Mouse (Mus musculus) retina, postnatal 7 days (tissue): ENCODE results near the gene Nudt6.

Experiments used
- DNase-seq: peaks from one replicate; pipeline ENCODE4 v3.0.0-alpha.2; 2012; ENCODE audit warnings: low read depth, low spot score

The Nudt6 gene

GRCm38 (mm10) chr3:37420072-37420471, at the start of gene Nudt6:
Nudt6 (minus strand) TSS chr3:37420211.
- peak; percentile 88 for DNase-seq

GRCm38 (mm10) chr3:37469353-37469752, 49.3 kb upstream of the Nudt6 start:
- DNase-seq, result no peak

- DNase-seq, result peak; percentile 16
Observed at GRCm38 (mm10) chr3:37468170-37468569, 48.2 kb upstream of the Nudt6 start.

- no peak for DNase-seq
Observed at GRCm38 (mm10) chr3:37455992-37456391, 36.0 kb upstream of the Nudt6 start.

- no peak for DNase-seq
Observed at GRCm38 (mm10) chr3:37443409-37443808, 23.4 kb upstream of the Nudt6 start.

GRCm38 (mm10) chr3:37439770-37440169, 19.8 kb upstream of the Nudt6 start:
- DNase-seq, result no peak

- no peak for DNase-seq
Observed at GRCm38 (mm10) chr3:37430359-37430758, 10.3 kb upstream of the Nudt6 start.

- no peak for DNase-seq
Observed at GRCm38 (mm10) chr3:37426069-37426468, 6.1 kb upstream of the Nudt6 start.

- no peak for DNase-seq
Observed at GRCm38 (mm10) chr3:37421179-37421578, 1.2 kb upstream of the Nudt6 start.

- no peak for DNase-seq
Observed at GRCm38 (mm10) chr3:37420641-37421040, 630 bp upstream of the Nudt6 start.

- DNase-seq, result peak; percentile 100
Observed at GRCm38 (mm10) chr3:37419458-37419991, 486 bp downstream of the Nudt6 start, which contains the start of gene Spata5. Spata5 (plus strand) TSS chr3:37419896.

GRCm38 (mm10) chr3:37418961-37419457, 1.0 kb downstream of the Nudt6 start:
- no peak for DNase-seq

GRCm38 (mm10) chr3:37418341-37418740, 1.7 kb downstream of the Nudt6 start:
- no peak for DNase-seq

GRCm38 (mm10) chr3:37414413-37414960, 5.5 kb downstream of the Nudt6 start:
- peak; percentile 69 for DNase-seq

- no peak for DNase-seq
Observed at GRCm38 (mm10) chr3:37413446-37413845, 6.6 kb downstream of the Nudt6 start.

- no peak for DNase-seq
Observed at GRCm38 (mm10) chr3:37407598-37407997, 12.4 kb downstream of the Nudt6 start.

GRCm38 (mm10) chr3:37401729-37402610, 18.0 kb downstream of the Nudt6 start:
- DNase-seq, result no peak

GRCm38 (mm10) chr3:37398661-37399395, 21.2 kb downstream of the Nudt6 start:
- DNase-seq, result no peak

- no peak for DNase-seq
Observed at GRCm38 (mm10) chr3:37397646-37398045, 22.4 kb downstream of the Nudt6 start.

GRCm38 (mm10) chr3:37396930-37397608, 22.9 kb downstream of the Nudt6 start:
- no peak for DNase-seq

- DNase-seq, result no peak
Observed at GRCm38 (mm10) chr3:37387310-37387709, 32.7 kb downstream of the Nudt6 start.
